ENCODE assay signal across 21 mouse cellular contexts in the genomic region with DNA sequence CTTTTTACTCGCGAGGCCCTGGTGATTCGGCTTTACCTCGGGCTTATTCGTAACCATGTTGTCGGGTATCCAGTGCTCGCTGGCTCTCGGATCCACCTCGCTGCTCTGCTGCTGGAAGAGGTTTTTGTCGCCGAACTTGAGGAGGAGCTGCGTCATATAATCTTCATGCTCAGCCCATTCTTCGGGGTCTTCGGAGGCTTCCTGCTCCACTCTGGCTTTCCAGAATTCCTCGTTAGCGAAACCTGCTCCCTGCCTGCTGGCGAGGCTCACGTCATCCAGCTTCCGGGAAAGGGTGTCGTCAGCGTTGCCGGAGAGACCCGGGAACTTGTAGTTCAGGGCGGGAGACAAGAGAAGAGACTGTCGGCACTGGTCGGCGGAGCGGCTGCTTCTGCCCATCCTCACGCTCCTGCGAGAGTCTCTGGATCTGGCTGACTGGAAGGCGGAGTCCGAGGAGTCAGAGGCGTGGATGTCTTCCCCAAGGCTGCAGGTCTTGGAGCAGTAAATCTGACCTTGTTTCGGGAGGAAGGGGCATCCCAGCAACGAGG.
DNase-seq lines count a peak whose midpoint lies in the region; TF ChIP-seq lines count a peak whose summit lies in the region.
"Had no signal": no experiment of that assay in that cellular context is flagged by ENCODE, and none has a peak within 500 bp of the region (broad histone marks: within the 10 kb centered on the region; RNA-seq: fewer than 3 reads in every experiment).

No protein-coding gene starts in this region.

- peak; percentile 90 for DNase-seq in heart, adult 11 months
- DNase-seq in heart, embryonic 10.5 days (ENCODE audit: low spot score) = no peak
- peak; percentile 68 for DNase-seq in ES-CJ7 (ENCODE audit: low read depth, low spot score)
- DNase-seq in R1 (ENCODE audit: low read depth, low spot score) = peak; percentile 53
- DNase-seq in natural killer cell, adult 2 months (ENCODE audit: low spot score in 2 of 2) = no peak
- DNase-seq in layer of hippocampus, postnatal 36 days = no peak
- no peak for DNase-seq in gastrocnemius, postnatal 10 days
- DNase-seq: adrenal gland, adult 8-10 months; adrenal gland, postnatal 14 days; adrenal gland, postnatal 36 days; B cell, adult 2 months; cerebellum, adult 11-12 months; cerebellum, adult 2 months; cerebellum, adult 9-10 months; cerebellum, postnatal 10 days; cerebellum, postnatal 25 days had no signal

- peaks cover 95% of the 10 kb centered on the region for H3K36me3 ChIP-seq in heart, embryonic 10.5 days
- H3K36me3 ChIP-seq in E14TG2a.4 (ENCODE audit: insufficient read depth, low read length) = no peaks in the 10 kb centered on the region

- H3K27me3 ChIP-seq in heart, embryonic 10.5 days (ENCODE audit: insufficient read depth, poor library complexity, severe bottlenecking) = no peaks in the 10 kb centered on the region
- peaks cover 74% of the 10 kb centered on the region for H3K27me3 ChIP-seq in E14TG2a.4 (ENCODE audit: insufficient read depth, low read length)
- H3K27me3 ChIP-seq: CH12.LX; embryonic facial prominence, embryonic 12.5 days; Patski had no signal

- H3K4me3 ChIP-seq in heart, embryonic 10.5 days = no peak overlapping the region
- H3K4me3 ChIP-seq in E14TG2a.4 (replicated peaks; ENCODE audit: low read length) = peak overlapping the region; percentile 70
- H3K4me3 ChIP-seq: embryonic facial prominence, embryonic 10.5 days; embryonic facial prominence, embryonic 12.5 days had no signal

- no peaks in the 10 kb centered on the region for H3K9me3 ChIP-seq in heart, embryonic 10.5 days
- H3K9me3 ChIP-seq in E14TG2a.4 (ENCODE audit: low read length) = 0 out of 2 replicates have a peak, but pooled peaks cover 7% of the 10 kb centered on the region
- H3K9me3 ChIP-seq: embryonic facial prominence, embryonic 10.5 days; embryonic facial prominence, embryonic 12.5 days had no signal

- no peak overlapping the region for H3K27ac ChIP-seq in heart, embryonic 10.5 days
- H3K27ac ChIP-seq: embryonic facial prominence, embryonic 10.5 days; embryonic facial prominence, embryonic 12.5 days had no signal

- no peak for TF ChIP-seq CTCF in E14TG2a.4 (conservative IDR thresholded peaks at IDR 0.05; ENCODE audit: low read length)

- H3K4me1 ChIP-seq in heart, embryonic 10.5 days = no peaks in the 10 kb centered on the region
- peaks cover 37% of the 10 kb centered on the region for H3K4me1 ChIP-seq in E14TG2a.4 (replicated peaks; ENCODE audit: low read depth, low read length)
- H3K4me1 ChIP-seq: embryonic facial prominence, embryonic 10.5 days; embryonic facial prominence, embryonic 12.5 days had no signal

- 93% methylated on average over 35 of the region's 35 CpGs for WGBS in heart, embryonic 10.5 days

Comparison
In these comparisons a context has a peak if more than half of its experiments do, and no peak if none do; other contexts are left out.
1. DNase-seq: peak in heart, adult 11 months (single experiment), ES-CJ7 (single experiment) and R1 (single experiment); none in heart, embryonic 10.5 days (single experiment), natural killer cell, adult 2 months (0 of 2), layer of hippocampus, postnatal 36 days (0 of 2) and gastrocnemius, postnatal 10 days (single experiment).